Mouse (Mus musculus) urinary bladder, postnatal 14 days (tissue): ENCODE data around the gene Gm8906.
"Not testable (repeated sequence)": the region's sequence is repeated elsewhere in the genome, so short reads cannot be mapped to it uniquely, and the experiment has no call there.

ENCODE experiments used
- DNase-seq: peaks from one replicate; pipeline ENCODE4 v3.0.0; 2021; ENCODE audit warnings: low spot score

The Gm8906 gene

DNA sequence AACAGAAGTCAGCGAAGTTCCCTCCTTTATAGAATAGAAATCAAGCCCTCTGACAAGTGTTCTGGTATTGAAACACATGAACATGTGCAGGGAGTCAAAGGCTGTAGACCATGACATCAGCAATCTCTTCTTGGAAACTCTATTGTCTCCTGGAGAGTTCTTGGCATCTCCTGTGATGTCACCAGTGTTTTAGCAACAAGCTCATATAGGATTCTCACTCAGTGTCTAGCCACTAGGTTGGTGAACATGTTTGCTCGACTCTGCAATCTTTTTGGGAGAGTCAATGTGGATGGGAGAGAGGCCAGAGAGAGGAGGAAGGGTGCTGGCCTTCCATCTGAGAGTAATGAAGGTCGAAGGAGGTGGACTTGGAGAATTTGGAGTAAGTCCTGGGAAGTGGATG lies at the start of gene Gm8906:
Gm8906 (plus strand) TSS at position 301 of the 400 bp plus-strand sequence.
- not testable (repeated sequence) for DNase-seq
